Mouse (Mus musculus): ENCODE results near the gene Myrfl. TPM values are rescaled to one million over a fixed set of nuclear protein-coding genes. Genes with fewer than 3 reads are reported as not detected.

The Myrfl gene
- polyA plus RNA-seq, 1 experiment from 2014 or later: 0.23 TPM

DNA sequence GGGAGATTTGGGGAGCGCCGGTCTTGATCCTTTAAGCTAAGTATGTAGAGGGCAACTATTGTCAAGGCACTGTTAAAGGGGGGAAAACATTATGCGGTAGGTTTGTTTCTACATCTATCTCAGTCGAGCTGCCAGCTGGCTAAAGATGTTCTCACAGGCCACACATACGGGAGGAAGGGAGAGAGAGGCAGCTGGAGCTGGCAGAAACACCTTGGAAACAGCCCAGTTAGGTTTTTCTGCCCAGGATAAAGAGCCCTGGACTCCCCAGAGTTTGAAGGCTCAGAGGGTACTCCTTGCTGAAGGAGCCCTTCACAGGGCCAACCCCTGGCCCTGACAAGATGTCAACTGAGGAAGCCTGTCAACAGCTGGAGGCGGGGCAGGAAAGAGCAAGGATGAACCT, 100.7 kb downstream of the Myrfl start:
- Histone ChIP-seq H3K9ac (ENCODE audit: low read depth, low read length) (no peak overlapping the region), H3K4me2 (no peak overlapping the region), H3K36me3 (ENCODE audit: control insufficient read depth, insufficient read depth, low read length) (no peaks in the 10 kb centered on the region), H3K27me3 (ENCODE audit: control insufficient read depth, insufficient read depth, low read length) (no peaks in the 10 kb centered on the region), H3K9me3 (replicated peaks; ENCODE audit: control insufficient read depth, low read length) (no peaks in the 10 kb centered on the region), H3K4me3 (ENCODE audit: low read depth, low read length) (no peak overlapping the region), H3K4me1 (ENCODE audit: control insufficient read depth, insufficient read depth, low read length) (peaks cover 20% of the 10 kb centered on the region), H3K27ac (ENCODE audit: low read depth, low read length) (no peak overlapping the region)
- no peak for ATAC-seq (replicated peaks; ENCODE audit: insufficient number of reproducible peaks, low FRiP score, low TSS enrichment)
- WGBS (ENCODE audit: insufficient replicate concordance): 45% methylated on average over 6 of the region's 6 CpGs

DNA sequence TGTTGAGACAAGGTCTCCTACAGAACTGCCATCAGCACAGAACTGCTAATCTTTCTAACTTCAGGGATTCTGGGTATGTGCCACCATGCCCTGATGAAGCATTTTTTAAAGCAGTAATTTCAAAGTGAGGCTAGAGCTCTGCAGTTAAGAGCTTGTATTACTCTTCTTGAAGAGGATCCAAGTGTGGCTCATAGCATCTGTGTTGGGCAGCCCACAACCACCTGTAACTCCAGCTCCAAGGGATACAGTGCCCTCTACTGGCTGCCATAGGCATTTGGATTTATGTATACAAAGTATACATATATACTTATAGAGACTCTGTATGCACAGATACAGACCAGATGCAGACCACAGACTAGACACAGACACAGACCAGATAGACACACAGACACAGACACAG, 107.6 kb downstream of the Myrfl start:
- H3K36me3 ChIP-seq (ENCODE audit: control insufficient read depth, insufficient read depth, low read length): no peaks in the 10 kb centered on the region

DNA sequence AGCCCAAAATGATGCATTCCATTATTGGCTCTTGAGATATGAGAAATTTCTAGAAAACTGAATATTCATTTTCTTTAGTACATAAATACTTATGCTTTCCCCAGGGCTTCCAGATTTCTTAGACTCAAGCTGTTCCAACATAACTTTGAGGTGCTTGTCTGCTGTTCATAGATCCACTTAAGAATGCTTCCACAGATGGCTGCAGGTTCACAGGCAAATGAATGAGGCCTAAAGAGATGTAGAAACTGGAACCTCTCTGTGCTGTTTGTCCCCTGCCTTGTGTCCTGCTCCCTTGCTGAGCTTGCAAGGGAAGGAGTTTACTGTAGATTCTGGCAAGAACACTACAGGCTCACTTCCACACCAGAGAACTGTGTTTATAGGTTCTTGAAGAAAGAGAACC, 108.3 kb downstream of the Myrfl start:
- Histone ChIP-seq H3K9ac (ENCODE audit: low read depth, low read length) (no peak overlapping the region), H3K4me3 (ENCODE audit: low read depth, low read length) (no peak overlapping the region), H3K9me3 (replicated peaks; ENCODE audit: control insufficient read depth, low read length) (no peaks in the 10 kb centered on the region), H3K4me1 (ENCODE audit: control insufficient read depth, insufficient read depth, low read length) (peaks cover 9% of the 10 kb centered on the region), H3K27ac (ENCODE audit: low read depth, low read length) (no peak overlapping the region), H3K27me3 (ENCODE audit: control insufficient read depth, insufficient read depth, low read length) (peaks cover 3% of the 10 kb centered on the region; the same call in 1 of the 2 replicates), H3K36me3 (ENCODE audit: control insufficient read depth, insufficient read depth, low read length) (no peaks in the 10 kb centered on the region), H3K4me2 (no peak overlapping the region)
- no peak for ATAC-seq (replicated peaks; ENCODE audit: insufficient number of reproducible peaks, low FRiP score, low TSS enrichment)

More for the DNA sequence above, 107.6 kb downstream of the Myrfl start:
- no peak for ATAC-seq (replicated peaks; ENCODE audit: insufficient number of reproducible peaks, low FRiP score, low TSS enrichment)
- H3K9ac ChIP-seq (ENCODE audit: low read depth, low read length): no peak overlapping the region
- no peak overlapping the region for H3K4me3 ChIP-seq (ENCODE audit: low read depth, low read length)
- peaks cover 3% of the 10 kb centered on the region; the same call in 1 of the 2 replicates for H3K27me3 ChIP-seq (ENCODE audit: control insufficient read depth, insufficient read depth, low read length)
- no peaks in the 10 kb centered on the region for H3K9me3 ChIP-seq (replicated peaks; ENCODE audit: control insufficient read depth, low read length)
- peaks cover 4% of the 10 kb centered on the region; the same call in 1 of the 2 replicates for H3K4me1 ChIP-seq (ENCODE audit: control insufficient read depth, insufficient read depth, low read length)
- no peak overlapping the region for H3K27ac ChIP-seq (ENCODE audit: low read depth, low read length)
- H3K4me2 ChIP-seq: no peak overlapping the region

DNA sequence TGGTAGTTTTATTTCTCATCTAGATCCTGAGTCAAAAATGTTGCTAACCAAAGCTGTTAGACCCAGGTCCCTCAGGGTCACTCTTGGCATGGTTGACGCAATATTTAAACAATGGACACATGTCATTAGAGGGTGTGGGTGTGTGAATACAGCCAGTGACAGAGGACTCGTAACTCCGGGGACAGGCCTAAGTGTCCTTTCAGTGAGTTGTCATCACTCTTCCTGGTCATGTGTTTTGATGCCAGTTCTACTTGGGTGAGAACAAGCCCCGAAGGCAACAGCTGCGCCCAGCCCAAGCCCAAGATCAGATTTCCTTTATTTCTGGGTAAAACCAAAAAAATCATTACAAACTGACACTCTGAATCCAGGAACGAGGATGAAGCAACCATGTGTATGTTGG, 112.6 kb downstream of the Myrfl start:
- 44% methylated on average over 6 of the region's 6 CpGs for WGBS (ENCODE audit: insufficient replicate concordance)
- peaks cover 3% of the 10 kb centered on the region; the same call in 1 of the 2 replicates for H3K27me3 ChIP-seq (ENCODE audit: control insufficient read depth, insufficient read depth, low read length)
- ATAC-seq (replicated peaks; ENCODE audit: insufficient number of reproducible peaks, low FRiP score, low TSS enrichment): peak; percentile 73
- H3K9me3 ChIP-seq (replicated peaks; ENCODE audit: control insufficient read depth, low read length): no peaks in the 10 kb centered on the region
- no peak overlapping the region for H3K9ac ChIP-seq (ENCODE audit: low read depth, low read length)
- no peak overlapping the region for H3K4me2 ChIP-seq
- H3K4me1 ChIP-seq (ENCODE audit: control insufficient read depth, insufficient read depth, low read length): peaks cover 16% of the 10 kb centered on the region
- no peaks in the 10 kb centered on the region for H3K36me3 ChIP-seq (ENCODE audit: control insufficient read depth, insufficient read depth, low read length)
- no peak overlapping the region for H3K27ac ChIP-seq (ENCODE audit: low read depth, low read length)
- H3K4me3 ChIP-seq (ENCODE audit: low read depth, low read length): no peak overlapping the region

DNA sequence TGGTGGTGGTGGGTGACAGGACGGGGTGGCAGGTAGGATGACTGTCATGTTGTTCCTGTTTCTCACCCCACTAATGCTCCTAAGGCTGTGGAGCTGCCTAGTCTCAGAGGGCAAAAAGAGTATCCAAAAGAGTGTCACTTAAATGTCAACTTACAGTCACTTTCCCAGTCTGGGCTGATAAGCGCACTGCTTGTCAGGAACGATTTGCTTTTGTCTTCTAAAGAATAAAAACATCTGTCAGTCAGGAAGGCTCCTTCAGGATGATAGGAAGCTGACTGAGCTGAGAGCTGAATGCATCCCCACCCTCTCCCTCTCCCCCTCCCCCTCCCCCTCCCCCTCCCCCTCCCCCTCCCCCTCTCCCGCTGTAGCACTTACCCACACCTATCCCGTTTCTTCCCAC, 113.7 kb downstream of the Myrfl start:
- ATAC-seq (replicated peaks; ENCODE audit: insufficient number of reproducible peaks, low FRiP score, low TSS enrichment): no peak
- H3K36me3 ChIP-seq (ENCODE audit: control insufficient read depth, insufficient read depth, low read length): no peaks in the 10 kb centered on the region
- no peaks in the 10 kb centered on the region for H3K9me3 ChIP-seq (replicated peaks; ENCODE audit: control insufficient read depth, low read length)
- H3K27ac ChIP-seq (ENCODE audit: low read depth, low read length): no peak overlapping the region
- H3K9ac ChIP-seq (ENCODE audit: low read depth, low read length): no peak overlapping the region
- no peak overlapping the region for H3K4me3 ChIP-seq (ENCODE audit: low read depth, low read length)
- 8% methylated on average over 4 of the region's 5 CpGs for WGBS (ENCODE audit: insufficient replicate concordance)
- peaks cover 3% of the 10 kb centered on the region; the same call in 1 of the 2 replicates for H3K27me3 ChIP-seq (ENCODE audit: control insufficient read depth, insufficient read depth, low read length)
- no peak overlapping the region for H3K4me2 ChIP-seq
- peaks cover 17% of the 10 kb centered on the region for H3K4me1 ChIP-seq (ENCODE audit: control insufficient read depth, insufficient read depth, low read length)

DNA sequence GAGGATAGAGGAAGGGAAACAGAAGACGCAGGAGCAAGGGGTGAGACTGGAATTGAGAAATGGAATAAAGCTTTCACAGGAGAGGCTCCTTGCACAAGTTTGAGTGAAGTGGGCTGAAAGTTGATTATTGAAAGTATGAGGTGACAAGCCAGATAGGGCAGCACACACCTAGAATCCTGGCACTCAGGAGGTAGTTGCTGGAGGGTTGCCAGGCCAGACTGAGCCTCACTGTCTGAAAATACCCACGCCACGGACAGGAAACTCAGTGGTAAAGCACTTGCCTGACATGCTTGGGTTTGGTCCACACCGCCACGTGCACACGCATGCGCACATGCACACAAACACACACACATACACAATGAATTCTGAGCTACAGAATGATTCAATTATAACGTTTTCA, 118.8 kb downstream of the Myrfl start:
- Histone ChIP-seq H3K27ac (ENCODE audit: low read depth, low read length) (no peak overlapping the region), H3K9ac (ENCODE audit: low read depth, low read length) (no peak overlapping the region), H3K36me3 (ENCODE audit: control insufficient read depth, insufficient read depth, low read length) (no peaks in the 10 kb centered on the region), H3K4me1 (ENCODE audit: control insufficient read depth, insufficient read depth, low read length) (peaks cover 5% of the 10 kb centered on the region; the same call in 1 of the 2 replicates), H3K4me2 (no peak overlapping the region), H3K27me3 (ENCODE audit: control insufficient read depth, insufficient read depth, low read length) (peaks cover 3% of the 10 kb centered on the region; the same call in 1 of the 2 replicates), H3K4me3 (ENCODE audit: low read depth, low read length) (no peak overlapping the region), H3K9me3 (replicated peaks; ENCODE audit: control insufficient read depth, low read length) (no peaks in the 10 kb centered on the region)
- 87% methylated on average over 8 of the region's 8 CpGs for WGBS (ENCODE audit: insufficient replicate concordance)
- ATAC-seq (replicated peaks; ENCODE audit: insufficient number of reproducible peaks, low FRiP score, low TSS enrichment): no peak

DNA sequence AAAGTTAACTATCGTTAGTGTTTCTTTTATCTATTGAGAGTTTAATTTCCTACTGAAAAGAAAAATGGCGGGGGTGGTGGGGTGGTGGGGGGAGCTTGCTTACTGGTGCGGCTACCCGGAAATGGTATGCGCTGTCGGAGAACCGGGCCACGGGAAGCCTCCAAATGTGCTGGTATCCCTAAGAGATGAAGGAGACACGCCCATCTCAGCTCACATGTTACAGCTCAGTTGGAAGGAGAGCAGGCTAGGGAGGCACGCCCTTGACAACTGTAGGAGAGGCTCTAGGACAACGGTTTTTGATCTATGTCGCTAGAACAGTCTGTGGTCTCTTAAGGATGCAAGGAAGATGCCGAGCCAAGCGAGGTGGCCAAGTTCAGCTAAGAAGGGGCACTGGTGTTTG, 119.9 kb downstream of the Myrfl start:
- ATAC-seq (replicated peaks; ENCODE audit: insufficient number of reproducible peaks, low FRiP score, low TSS enrichment): no peak
- Histone ChIP-seq H3K9ac (ENCODE audit: low read depth, low read length) (no peak overlapping the region), H3K36me3 (ENCODE audit: control insufficient read depth, insufficient read depth, low read length) (no peaks in the 10 kb centered on the region), H3K4me1 (ENCODE audit: control insufficient read depth, insufficient read depth, low read length) (peaks cover 6% of the 10 kb centered on the region), H3K4me3 (ENCODE audit: low read depth, low read length) (no peak overlapping the region), H3K27me3 (ENCODE audit: control insufficient read depth, insufficient read depth, low read length) (peaks cover 3% of the 10 kb centered on the region; the same call in 1 of the 2 replicates), H3K9me3 (replicated peaks; ENCODE audit: control insufficient read depth, low read length) (no peaks in the 10 kb centered on the region), H3K4me2 (no peak overlapping the region), H3K27ac (ENCODE audit: low read depth, low read length) (no peak overlapping the region)
- 85% methylated on average over 14 of the region's 14 CpGs for WGBS (ENCODE audit: insufficient replicate concordance)

DNA sequence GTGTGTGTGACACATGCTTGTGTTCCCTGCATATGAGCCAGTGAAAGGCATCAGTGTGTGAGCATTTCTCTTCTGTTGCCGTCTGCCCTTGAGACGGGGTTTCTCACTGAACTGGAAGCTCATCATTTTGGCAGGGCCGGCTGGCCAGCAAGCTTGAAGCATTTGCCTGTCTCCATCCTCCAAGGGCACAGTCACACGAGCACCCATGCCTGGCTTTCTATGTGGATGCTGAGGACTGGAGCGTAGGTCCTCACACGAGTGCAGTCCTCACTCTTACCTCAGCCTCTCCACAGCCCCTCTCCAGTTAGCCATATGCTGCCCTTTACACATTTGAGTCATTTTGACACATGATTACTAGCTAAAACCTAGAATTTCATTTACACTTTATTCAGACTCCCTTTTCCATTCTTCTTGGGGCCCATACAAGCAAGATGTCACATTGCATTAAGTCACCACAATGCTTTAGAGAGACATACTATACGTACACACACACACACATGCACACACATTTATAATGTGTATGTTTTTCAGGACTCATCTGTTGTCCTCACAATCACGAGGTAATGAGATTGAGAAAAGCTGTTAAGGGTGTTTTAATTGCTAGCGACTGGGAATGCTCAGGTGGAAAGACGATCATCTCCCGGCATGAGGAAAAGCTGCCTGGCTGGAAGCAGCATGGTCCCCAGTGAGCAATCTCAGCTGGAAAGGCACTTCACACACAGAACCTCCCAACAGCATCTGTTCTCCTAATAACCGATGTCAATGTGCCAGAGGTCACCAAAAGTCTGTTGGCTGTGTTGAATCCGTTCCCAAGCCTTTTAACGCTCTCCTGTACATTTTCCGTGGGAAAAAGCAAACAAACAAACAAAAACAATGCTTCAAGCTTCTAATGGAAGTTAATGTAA, 122.6 kb downstream of the Myrfl start:
- Histone ChIP-seq H3K4me3 (ENCODE audit: low read depth, low read length) (no peak overlapping the region), H3K9me3 (replicated peaks; ENCODE audit: control insufficient read depth, low read length) (no peaks in the 10 kb centered on the region), H3K36me3 (ENCODE audit: control insufficient read depth, insufficient read depth, low read length) (no peaks in the 10 kb centered on the region), H3K4me1 (ENCODE audit: control insufficient read depth, insufficient read depth, low read length) (peaks cover 14% of the 10 kb centered on the region), H3K4me2 (no peak overlapping the region), H3K9ac (ENCODE audit: low read depth, low read length) (no peak overlapping the region), H3K27ac (ENCODE audit: low read depth, low read length) (no peak overlapping the region), H3K27me3 (ENCODE audit: control insufficient read depth, insufficient read depth, low read length) (peaks cover 3% of the 10 kb centered on the region; the same call in 1 of the 2 replicates)
- 61% methylated on average over 15 of the region's 15 CpGs for WGBS (ENCODE audit: insufficient replicate concordance)
- no peak for ATAC-seq (replicated peaks; ENCODE audit: insufficient number of reproducible peaks, low FRiP score, low TSS enrichment)

Data from heart, embryonic 11.5 days (tissue).